Mouse (Mus musculus) forebrain, embryonic 16.5 days (tissue): Measurements from ENCODE around the gene Cnn2. TPM values are rescaled to one million over a fixed set of nuclear protein-coding genes. Genes with fewer than 3 reads are reported as not detected.

Experiments
- ATAC-seq: fragments of 200-750 bp; cut with Nextera tagmentation; 2 replicates; pipeline ENCODE4 v1.8.0; 2017; ENCODE audit warnings: mild to moderate bottlenecking, moderate library complexity
- H3K27ac ChIP-seq: fragments of 300-500 bp; sonication (generic); 2 replicates; pipeline ENCODE4 v1.5.1; 2014; ENCODE audit warnings: low read length, control low read depth
- H3K27me3 ChIP-seq: fragments of 300-500 bp; sonication (generic); replicated peaks from 2 replicates; pipeline ENCODE4 v1.6.1; 2014; ENCODE audit warnings: low read length; ENCODE audit not compliant: control insufficient read depth, insufficient read depth
- H3K36me3 ChIP-seq: fragments of 300-500 bp; sonication (generic); 2 replicates; pipeline ENCODE4 v1.6.1; 2014; ENCODE audit not compliant: control insufficient read depth, insufficient read depth
- H3K4me1 ChIP-seq: fragments of 300-500 bp; sonication (generic); replicated peaks from 2 replicates; pipeline ENCODE4 v1.6.1; 2014; ENCODE audit warnings: low read length; ENCODE audit not compliant: control insufficient read depth, insufficient read depth
- H3K4me2 ChIP-seq: fragments of 300-500 bp; sonication (generic); 2 replicates; pipeline ENCODE4 v1.6.1; 2014; ENCODE audit warnings: mild to moderate bottlenecking, low read length, control low read depth
- H3K4me3 ChIP-seq: fragments of 300-500 bp; sonication (generic); replicated peaks from 2 replicates; pipeline ENCODE4 v1.5.1; 2014; ENCODE audit warnings: mild to moderate bottlenecking, low read length, control low read depth
- H3K9ac ChIP-seq: fragments of 300-500 bp; sonication (generic); replicated peaks from 2 replicates; pipeline ENCODE4 v1.6.1; 2014; ENCODE audit warnings: low read depth, low read length, control low read depth
- H3K9me3 ChIP-seq: fragments of 300-500 bp; sonication (generic); 2 replicates; pipeline ENCODE4 v1.6.1; 2016; ENCODE audit warnings: low read length; ENCODE audit not compliant: control insufficient read depth
- WGBS: fragments of 180-500 bp; shearing (Covaris S2); extraction: QIAGEN DNeasy Blood & Tissue Kit; methylation state at CpG from one replicate; pipeline ENCODE4 v1.1.7; 2014; 5-methylcytosine and 5-hydroxymethylcytosine counted together
- polyA plus RNA-seq: library from polyadenylated mRNA; unstranded; fragments of >200 nt; fragmentation: Nextera tagmentation; extraction: Ambion mirVana; gene quantifications from 2 replicates; pipeline ENCODE4 v1.2.1, GENCODE M21; 2015

Gene Cnn2
- polyA plus RNA-seq, 1 experiment from 2014 or later, result 30.5 TPM

- H3K9ac ChIP-seq, result no peak overlapping the region
These were observed 21.4 kb upstream of the Cnn2 start for GRCm38 (mm10) chr10:79966886-79967400.

GRCm38 (mm10) chr10:79968181-79968580 is 20.2 kb upstream of the Cnn2 start:
- no peak overlapping the region for H3K4me2 ChIP-seq
- peaks cover 15% of the 10 kb centered on the region for H3K27me3 ChIP-seq
- H3K27ac ChIP-seq, result no peak overlapping the region
- no peak overlapping the region for H3K4me3 ChIP-seq
- H3K9ac ChIP-seq, result no peak overlapping the region
- ATAC-seq, result no peak
- no peaks in the 10 kb centered on the region for H3K9me3 ChIP-seq
- WGBS, result 86% methylated on average over 1 of the region's 1 CpGs
- peaks cover 19% of the 10 kb centered on the region for H3K36me3 ChIP-seq
- H3K4me1 ChIP-seq, result peaks cover 11% of the 10 kb centered on the region

More at GRCm38 (mm10) chr10:79966886-79967400, 21.4 kb upstream of the Cnn2 start:
- Histone ChIP-seq H3K27me3 (peaks cover 15% of the 10 kb centered on the region), H3K4me1 (peaks cover 11% of the 10 kb centered on the region), H3K9me3 (no peaks in the 10 kb centered on the region), H3K4me3 (no peak overlapping the region), H3K36me3 (peaks cover 19% of the 10 kb centered on the region), H3K4me2 (no peak overlapping the region), H3K27ac (no peak overlapping the region)
- WGBS, result 94% methylated on average over 5 of the region's 5 CpGs
- ATAC-seq, result no peak

- no peak for ATAC-seq
- H3K9me3 ChIP-seq, result no peaks in the 10 kb centered on the region
- WGBS, result 12% methylated on average over 3 of the region's 3 CpGs
These were observed 19.2 kb upstream of the Cnn2 start for GRCm38 (mm10) chr10:79969124-79969568.

GRCm38 (mm10) chr10:79970415-79971182 is 17.8 kb upstream of the Cnn2 start, which contains the start of gene Grin3b:
TSS of gene Grin3b (plus strand) at chr10:79970715.
- H3K4me3 ChIP-seq, result peak within 1 kb of the TSS; percentile 37
- ATAC-seq, result no peak; the same call in 1 of the 2 replicates
- WGBS, result 8% methylated on average over 46 of the region's 47 CpGs

More at GRCm38 (mm10) chr10:79969124-79969568, 19.2 kb upstream of the Cnn2 start:
- H3K9ac ChIP-seq, result no peak overlapping the region
- H3K27me3 ChIP-seq, result peaks cover 15% of the 10 kb centered on the region
- no peak overlapping the region for H3K27ac ChIP-seq
- no peak overlapping the region for H3K4me2 ChIP-seq
- peaks cover 11% of the 10 kb centered on the region for H3K4me1 ChIP-seq
- no peak overlapping the region for H3K4me3 ChIP-seq
- peaks cover 15% of the 10 kb centered on the region for H3K36me3 ChIP-seq

GRCm38 (mm10) chr10:79971183-79971497 is 17.2 kb upstream of the Cnn2 start:
- H3K9me3 ChIP-seq, result no peaks in the 10 kb centered on the region
- H3K9ac ChIP-seq, result peak overlapping the region; percentile 44
- peak overlapping the region; percentile 37 for H3K4me3 ChIP-seq
- H3K27me3 ChIP-seq, result peaks cover 15% of the 10 kb centered on the region
- peaks cover 11% of the 10 kb centered on the region for H3K4me1 ChIP-seq
- H3K27ac ChIP-seq, result no peak overlapping the region
- peak overlapping the region; percentile 57 for H3K4me2 ChIP-seq
- WGBS, result 4% methylated on average over 21 of the region's 21 CpGs
- no peak; the same call in 1 of the 2 replicates for ATAC-seq
- peaks cover 21% of the 10 kb centered on the region for H3K36me3 ChIP-seq

More at GRCm38 (mm10) chr10:79970415-79971182, 17.8 kb upstream of the Cnn2 start, which contains the start of gene Grin3b:
- H3K4me2 ChIP-seq, result peak within 1 kb of the TSS; percentile 57
- peaks cover 18% of the 10 kb centered on the region for H3K36me3 ChIP-seq
- H3K9ac ChIP-seq, result peak within 1 kb of the TSS; percentile 44
- no peak within 1 kb of the TSS for H3K27ac ChIP-seq
- H3K4me1 ChIP-seq, result peaks cover 11% of the 10 kb centered on the region
- peaks cover 15% of the 10 kb centered on the region for H3K27me3 ChIP-seq
- no peaks in the 10 kb centered on the region for H3K9me3 ChIP-seq

GRCm38 (mm10) chr10:79972831-79973230 is 15.6 kb upstream of the Cnn2 start:
- Histone ChIP-seq H3K27me3 (peaks cover 15% of the 10 kb centered on the region), H3K4me3 (no peak overlapping the region), H3K4me1 (peaks cover 11% of the 10 kb centered on the region), H3K4me2 (no peak overlapping the region), H3K36me3 (peaks cover 23% of the 10 kb centered on the region), H3K9me3 (no peaks in the 10 kb centered on the region), H3K9ac (no peak overlapping the region), H3K27ac (no peak overlapping the region)
- 56% methylated on average over 14 of the region's 14 CpGs for WGBS
- ATAC-seq, result no peak

- Histone ChIP-seq H3K9ac (no peak overlapping the region), H3K9me3 (no peaks in the 10 kb centered on the region), H3K27ac (no peak overlapping the region), H3K4me3 (no peak overlapping the region), H3K4me1 (peaks cover 10% of the 10 kb centered on the region), H3K36me3 (peaks cover 34% of the 10 kb centered on the region), H3K27me3 (peaks cover 15% of the 10 kb centered on the region), H3K4me2 (no peak overlapping the region)
- 89% methylated on average over 21 of the region's 21 CpGs for WGBS
- no peak for ATAC-seq
These were observed 14.3 kb upstream of the Cnn2 start for GRCm38 (mm10) chr10:79974087-79974486.

GRCm38 (mm10) chr10:79974668-79975067 is 13.7 kb upstream of the Cnn2 start:
- Histone ChIP-seq H3K4me3 (no peak overlapping the region), H3K27me3 (peaks cover 13% of the 10 kb centered on the region), H3K4me1 (peaks cover 8% of the 10 kb centered on the region), H3K36me3 (peaks cover 35% of the 10 kb centered on the region), H3K9me3 (no peaks in the 10 kb centered on the region), H3K9ac (no peak overlapping the region), H3K4me2 (no peak overlapping the region), H3K27ac (no peak overlapping the region)
- ATAC-seq, result no peak
- 88% methylated on average over 8 of the region's 8 CpGs for WGBS

GRCm38 (mm10) chr10:79976071-79976721 is 12.2 kb upstream of the Cnn2 start:
- Histone ChIP-seq H3K4me1 (peaks cover 3% of the 10 kb centered on the region), H3K27me3 (peaks cover 2% of the 10 kb centered on the region; the same call in 1 of the 2 replicates), H3K9ac (no peak overlapping the region), H3K36me3 (peaks cover 35% of the 10 kb centered on the region), H3K9me3 (no peaks in the 10 kb centered on the region), H3K4me2 (no peak overlapping the region), H3K27ac (no peak overlapping the region), H3K4me3 (no peak overlapping the region)
- WGBS, result 90% methylated on average over 28 of the region's 28 CpGs
- ATAC-seq, result no peak
